Mouse (Mus musculus) lung, postnatal 25 days (tissue): ENCODE measurements around the gene Clmn.

Experiments used
- DNase-seq: peaks from one replicate; pipeline ENCODE4 v3.0.0; 2022; ENCODE audit warnings: low spot score

Gene Clmn

DNA sequence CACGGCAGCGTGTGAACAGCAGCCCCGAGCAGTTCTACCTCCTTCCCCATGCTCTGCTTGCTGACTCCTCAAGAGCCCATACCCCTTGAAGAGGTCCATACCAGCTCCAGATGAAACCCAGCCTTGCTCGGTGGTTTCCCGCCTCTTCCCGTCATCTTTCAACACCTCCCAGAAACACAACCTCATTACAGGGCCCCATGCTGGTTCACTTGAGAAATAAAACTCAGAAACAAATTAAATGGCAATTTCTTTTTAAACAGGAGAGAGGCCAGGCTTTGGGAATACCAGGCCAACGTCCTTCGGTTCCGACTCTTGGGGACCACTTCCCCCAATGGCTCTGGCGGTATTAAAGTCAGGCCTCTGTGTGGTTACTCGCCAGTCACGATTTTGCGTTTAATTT lies 51.1 kb downstream of the Clmn start:
- DNase-seq: no peak

DNA sequence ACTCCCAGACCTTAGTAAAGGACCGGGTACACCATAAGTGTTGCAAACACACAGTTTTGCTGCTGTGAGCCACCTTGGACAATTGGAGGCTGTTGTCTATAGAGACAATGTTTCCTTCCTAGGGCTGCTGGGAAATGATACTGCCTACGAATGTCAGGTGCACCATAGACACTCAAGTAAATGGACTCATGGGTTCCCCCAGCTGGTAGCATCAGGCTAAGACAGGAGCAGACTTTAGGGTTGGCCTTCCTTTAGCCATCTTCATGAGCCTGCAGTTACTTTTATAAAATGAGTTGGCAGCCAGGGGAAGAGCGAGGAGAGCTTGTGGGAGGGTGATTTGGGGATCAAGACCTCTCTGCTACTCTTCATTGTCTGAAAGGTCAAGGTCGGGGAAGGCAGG lies 52.2 kb downstream of the Clmn start:
- DNase-seq: no peak

DNA sequence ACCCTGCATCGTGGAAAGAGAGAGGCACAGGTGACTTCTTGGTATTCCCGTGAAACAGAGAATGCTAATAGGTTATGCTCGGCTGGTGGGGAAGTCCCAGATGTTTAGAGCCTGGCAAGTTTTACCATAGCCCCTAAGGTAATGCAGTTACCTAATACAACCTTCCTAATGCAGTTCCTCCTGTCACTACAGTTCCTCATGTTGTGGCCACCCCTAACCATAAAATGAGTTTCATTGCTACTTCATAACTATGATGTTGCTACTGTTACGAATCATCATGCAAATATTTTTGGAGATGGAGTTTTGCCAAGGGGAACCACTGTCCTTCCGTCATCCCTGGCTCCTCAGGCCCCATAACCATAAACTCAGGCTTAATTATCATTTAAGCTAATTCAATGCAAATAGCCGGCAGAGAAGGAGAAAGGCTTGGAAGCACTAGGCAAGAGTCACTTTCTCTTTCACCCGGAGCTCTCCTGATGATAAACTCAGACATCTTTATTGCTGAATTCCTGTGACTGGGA lies 53.9 kb downstream of the Clmn start:
- no peak for DNase-seq

DNA sequence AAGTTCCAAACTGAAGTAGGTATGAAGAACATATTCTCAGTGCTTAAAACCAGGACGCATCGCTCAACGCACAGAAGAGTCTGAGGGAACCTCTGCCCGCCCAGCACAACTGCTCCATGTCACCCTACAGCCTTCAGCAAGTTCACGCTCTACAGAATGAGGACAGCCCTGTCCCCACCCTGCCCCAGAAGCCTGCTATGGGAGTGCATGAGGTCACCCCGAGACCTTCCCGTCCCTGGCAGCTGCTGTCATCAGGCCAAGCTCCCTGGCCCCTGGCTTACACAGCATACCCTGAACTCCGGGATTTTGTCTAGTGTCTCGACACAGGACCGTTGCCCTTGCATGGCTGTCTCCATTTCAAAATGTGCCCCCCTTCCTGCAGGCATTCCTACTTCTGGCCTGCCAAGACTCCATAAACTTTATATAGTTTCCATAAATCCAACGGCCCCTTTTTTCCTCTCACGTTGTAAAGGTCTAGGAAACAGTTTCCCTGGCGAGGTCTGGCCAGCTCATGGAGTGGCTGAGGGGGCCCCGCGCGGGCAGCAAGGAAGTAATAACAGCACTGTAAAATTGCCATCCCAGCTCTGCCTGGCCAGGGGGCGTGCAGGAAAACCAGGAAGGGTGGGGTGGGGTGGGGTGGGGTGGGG lies 56.3 kb downstream of the Clmn start:
- no peak for DNase-seq

DNA sequence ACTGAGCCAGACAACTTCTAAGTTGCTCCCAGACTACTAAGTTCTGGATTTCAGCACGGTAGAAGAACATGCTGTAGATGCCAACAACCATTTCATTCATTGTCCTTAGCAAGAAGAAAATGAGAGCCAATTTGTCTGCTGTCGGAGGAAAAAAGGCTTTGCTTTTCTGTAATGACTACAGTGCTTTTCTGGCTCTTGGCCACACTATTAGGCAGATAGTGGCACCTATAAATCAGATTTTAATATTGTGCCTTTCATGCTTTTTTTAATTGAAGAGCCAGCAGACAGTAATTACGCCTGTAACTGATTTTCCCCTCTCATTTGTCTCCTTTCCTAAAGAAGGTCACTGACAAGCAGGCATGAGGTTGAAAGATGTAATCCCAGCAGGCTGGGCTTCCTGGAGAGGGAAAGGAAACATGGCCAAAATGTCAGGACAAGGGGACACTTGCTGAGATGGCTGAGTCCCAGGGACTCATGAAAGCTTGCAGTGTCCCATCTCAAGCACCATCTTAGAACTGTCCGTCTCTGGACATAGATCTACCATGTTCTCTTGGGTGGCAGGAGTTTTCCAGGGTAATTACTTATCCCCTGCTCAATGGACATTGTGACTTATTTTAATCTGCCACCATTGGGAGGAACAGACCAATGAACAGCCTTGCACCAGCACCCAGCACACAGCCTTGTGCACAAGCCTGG lies 58.0 kb downstream of the Clmn start:
- DNase-seq: no peak

DNA sequence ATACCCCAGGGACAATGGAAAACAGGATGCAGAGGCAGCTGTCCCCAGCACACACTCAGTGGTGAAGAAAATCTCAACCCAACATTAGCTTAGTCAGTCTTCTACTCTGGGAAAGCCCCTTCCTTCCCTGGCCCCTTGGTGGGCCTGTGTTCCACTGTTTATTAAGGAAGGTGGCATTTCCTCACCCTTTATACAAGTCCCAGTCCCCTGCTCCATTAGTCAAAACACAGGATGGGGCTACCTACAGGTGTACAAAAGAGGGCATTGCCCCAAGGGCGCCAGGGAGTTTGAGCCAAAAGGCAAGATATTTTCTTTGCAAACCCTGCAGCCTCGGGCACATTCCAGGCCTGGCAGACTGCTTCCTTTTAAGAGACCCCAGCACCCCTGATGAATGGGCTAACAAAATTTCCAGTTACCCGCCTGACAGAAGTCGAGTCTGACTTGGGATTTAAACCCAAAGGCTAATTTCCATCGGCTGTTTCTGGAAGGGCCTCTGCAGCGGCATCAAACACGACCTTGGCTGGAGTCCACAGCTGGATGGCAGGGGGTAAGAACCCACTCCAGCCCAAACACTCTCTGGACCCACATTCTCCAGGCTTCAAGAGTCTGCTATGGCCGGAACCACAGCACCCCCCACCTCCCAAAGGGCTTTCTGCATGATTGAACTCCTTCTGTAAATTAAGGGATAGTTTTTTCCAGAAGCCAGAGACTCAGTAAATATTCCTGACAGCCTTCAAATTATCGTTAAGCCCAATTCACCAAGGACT lies 63.2 kb downstream of the Clmn start:
- no peak for DNase-seq

DNA sequence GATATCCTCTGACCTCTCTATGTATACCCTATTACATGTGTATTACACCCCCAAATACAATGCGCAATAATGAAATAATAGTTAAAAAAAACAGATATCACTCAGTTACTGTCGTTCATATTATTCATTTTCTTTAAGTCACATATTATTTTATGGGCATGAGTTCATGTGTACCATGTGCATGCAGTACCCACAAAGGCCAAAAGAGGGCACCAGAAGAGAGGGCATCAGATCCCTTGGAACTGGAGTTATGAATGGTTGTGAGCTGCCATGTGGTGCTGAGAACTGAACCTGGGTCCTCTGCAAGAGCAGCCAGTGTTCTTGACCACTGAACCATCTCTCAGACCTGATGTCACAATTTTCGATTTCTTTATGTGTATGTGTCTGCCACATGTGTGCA lies 65.5 kb downstream of the Clmn start:
- DNase-seq: no peak

DNA sequence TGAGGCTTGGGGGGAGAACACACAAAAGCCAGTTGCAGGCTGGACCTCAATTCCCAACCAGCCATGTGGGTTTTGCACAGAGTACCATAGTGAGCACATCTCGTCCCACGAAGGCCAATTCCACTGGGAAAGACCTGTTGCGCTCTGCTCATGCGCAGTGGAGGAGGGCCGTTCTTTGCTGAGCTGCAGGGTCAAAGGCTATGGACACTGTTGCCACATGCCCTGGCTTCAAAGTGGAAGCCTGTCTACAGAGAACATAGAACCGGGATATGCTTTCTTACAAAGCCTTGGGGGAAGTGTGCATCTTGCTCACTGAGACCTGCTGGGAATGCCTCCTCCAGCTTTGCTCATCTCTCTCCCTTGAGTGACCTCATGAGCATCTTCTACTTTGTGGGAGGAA lies 67.0 kb downstream of the Clmn start:
- no peak for DNase-seq

DNA sequence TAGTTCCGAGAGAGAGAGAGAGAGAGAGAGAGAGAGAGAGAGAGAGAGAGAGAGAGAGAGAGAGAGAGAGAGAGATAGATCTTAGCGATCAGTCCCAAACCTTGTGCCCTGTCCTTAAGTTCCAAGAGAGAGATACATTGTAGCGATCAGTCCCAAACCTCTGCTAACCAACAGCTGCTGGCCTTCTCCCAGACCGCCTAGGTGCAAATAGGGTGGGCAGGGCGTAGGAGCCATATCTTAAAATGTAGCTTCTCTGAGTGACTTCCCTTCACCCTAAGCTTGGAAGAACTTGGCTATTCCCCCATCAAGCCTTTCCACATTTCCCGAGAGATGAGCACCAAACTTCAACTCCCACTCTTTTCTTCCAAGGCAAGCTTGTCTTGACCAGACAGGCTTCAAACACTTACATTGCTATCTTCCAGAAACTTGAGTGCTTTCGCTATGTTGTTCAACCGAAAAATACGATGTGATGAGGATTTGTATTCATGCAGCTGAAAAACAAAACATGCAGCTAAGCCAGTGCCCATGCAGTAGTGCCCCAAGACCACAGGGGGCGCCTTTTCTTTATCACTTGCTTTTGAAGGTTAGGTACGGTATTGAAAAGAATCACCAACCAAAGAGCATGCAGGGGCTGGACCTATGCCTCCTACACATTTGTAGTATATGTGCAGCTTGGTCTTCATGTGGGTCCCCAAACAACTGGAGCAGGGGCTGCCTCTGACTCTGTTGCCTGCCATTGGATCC lies 68.1 kb downstream of the Clmn start:
- DNase-seq: no peak

DNA sequence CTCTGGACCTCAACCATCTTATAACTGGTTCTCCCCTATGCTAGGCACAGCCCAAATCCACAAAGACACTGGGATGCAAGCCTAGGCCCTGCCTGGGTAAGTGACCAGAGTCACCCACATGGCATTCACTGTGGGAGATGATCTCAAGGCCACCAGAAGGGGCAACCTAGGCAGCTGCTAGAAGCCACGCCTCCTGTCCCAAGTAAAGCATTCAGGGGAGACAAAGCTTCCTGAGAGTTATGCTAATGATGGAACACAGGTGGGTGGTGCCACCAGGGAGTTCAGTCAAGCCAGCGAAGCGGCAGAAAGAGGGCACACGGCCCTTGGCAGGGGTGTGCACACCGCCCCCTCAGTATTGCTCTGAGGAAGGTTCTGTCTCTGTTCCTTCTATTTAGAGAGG lies 69.9 kb downstream of the Clmn start:
- no peak for DNase-seq

DNA sequence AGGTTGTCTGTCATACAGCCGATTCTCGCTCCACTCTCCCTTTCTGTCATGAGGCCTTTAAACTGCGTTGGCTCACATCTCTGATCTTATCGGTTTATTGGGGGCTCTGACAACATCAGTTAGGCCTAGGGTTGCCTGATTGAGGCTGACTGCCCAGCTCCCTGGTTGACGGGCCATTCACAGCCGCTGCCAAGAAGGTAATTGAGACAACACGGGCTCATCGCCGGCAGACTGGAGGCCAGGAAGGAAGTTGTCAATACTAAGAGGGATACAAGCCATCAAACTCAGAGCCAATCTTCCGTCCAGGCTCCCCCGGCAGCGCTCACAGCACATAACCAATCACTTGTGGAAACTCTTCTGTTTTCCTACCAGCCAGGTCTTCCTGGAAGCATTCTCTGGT lies 71.4 kb downstream of the Clmn start:
- no peak for DNase-seq

DNA sequence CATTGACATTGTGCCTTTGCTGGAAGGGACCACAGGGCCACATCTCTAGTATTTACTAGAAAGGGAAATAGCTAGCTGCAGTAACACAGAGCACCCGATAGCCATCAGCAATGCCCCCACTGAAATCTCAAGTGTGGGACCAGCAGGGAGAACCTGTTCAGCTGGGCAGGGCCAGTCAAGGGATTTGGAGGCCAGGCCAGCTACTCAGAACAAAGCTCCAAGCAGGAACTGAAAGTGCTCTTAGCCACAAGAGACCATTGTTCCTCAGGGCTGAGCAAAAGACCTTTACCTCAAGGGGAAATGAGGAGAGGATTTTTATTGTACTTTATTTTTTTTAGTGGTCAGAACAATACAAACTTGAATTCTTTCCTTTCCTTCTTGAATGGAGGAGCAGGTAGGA lies 87.3 kb downstream of the Clmn start:
- peak; percentile 39 for DNase-seq

DNA sequence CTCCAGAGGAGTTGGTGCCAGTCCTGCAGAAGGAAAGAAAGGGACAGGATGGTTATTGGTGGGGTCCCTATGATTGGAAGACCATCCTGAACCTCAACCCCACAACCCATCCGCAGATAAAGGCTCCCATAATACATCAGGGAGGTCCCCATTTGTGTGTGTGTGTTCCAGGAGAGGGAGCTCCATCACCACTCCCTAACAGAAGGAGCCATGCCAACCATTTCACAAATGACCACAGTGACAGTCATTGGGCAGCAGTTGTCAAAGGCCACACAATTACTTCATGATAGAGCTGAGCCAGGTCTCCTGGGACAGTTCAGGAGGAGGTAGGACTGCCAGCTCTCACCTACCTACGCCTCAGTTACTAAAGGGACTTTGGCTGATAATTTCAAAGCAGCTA lies 92.9 kb downstream of the Clmn start:
- no peak for DNase-seq

DNA sequence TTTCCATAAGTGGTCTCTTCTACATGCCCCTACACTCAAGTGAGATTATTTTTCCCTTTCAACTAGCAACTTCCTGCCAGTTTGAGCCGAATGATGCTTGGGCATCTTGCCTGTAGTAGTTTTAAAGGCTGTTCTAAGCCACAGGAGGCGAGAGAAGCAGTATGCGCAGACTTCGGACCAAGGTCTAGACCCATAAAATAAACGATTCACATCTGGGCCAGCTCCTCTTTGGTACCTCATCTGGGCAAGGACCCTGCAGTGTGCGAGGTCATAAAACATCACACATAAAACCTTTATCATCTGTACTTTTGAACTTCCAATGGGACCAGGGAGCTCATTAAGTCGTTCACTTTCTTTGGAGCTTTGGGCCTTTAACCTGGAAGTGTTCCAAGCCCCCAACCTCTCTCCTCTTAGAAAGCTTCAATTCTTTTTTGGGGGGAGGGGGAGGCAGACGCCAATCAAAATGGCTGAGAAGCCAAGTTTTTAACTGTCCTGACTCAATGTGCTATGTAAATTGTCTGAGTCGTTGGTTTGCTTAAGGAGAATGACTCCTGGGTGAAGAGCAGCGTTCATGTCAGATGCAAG lies 95.6 kb downstream of the Clmn start:
- no peak for DNase-seq

DNA sequence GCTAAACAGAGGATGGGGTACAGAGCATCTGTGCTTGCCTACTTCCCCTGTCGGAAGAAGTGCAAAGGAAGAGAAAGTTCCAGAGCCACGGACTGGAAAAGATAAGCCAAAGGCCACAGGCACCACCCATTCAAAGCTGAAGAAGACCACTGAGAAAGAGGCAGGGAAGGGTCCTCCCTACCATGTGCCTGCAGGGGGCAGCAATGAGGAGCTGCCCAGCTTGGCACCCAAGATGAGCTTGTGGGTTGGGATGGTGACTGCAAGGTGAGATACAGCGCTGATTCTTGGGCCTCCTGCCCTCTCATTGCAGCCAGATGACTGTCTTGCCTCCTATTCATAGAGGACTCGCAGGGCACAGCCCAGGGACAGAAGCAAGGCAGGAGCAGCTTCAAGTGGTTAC lies 97.7 kb downstream of the Clmn start:
- no peak for DNase-seq

DNA sequence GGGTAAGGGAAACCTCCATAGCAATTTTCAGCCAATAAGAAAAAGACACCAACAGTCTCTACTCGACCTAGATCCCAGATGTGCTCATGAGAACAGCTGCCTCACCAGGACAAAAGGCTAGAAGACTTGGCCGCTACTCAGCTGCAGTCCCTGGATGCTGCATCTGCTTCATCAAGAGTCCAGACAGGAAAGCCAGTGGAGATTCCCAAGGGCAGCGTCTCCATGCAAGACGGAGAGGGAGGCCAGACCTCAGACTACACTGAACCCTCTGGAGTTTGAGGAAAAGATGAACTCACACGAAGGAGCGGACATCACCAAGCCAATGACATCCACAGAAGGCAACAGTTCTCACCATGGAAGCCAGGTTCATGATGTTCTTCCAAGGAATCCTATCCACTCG lies 99.1 kb downstream of the Clmn start:
- no peak for DNase-seq

DNA sequence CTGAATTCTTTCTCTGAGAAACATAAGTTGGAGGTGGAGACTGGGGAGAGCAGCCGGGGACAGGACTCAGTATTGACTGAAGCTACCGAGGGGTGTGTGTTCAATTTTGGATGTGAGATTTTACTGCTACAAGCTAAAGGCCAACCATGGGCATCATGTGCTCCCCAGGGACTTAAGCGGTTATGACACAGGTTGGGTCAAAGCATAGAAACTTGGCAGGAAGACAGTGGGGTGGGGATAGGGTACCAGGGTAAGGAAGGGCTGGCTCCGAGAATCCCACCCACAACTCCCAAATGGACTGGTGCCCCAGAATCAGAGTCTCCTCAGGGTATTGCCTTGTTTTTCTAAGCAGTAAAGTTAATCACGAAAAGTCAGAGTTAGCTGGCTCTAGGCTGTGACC lies 99.8 kb downstream of the Clmn start:
- DNase-seq: no peak

DNA sequence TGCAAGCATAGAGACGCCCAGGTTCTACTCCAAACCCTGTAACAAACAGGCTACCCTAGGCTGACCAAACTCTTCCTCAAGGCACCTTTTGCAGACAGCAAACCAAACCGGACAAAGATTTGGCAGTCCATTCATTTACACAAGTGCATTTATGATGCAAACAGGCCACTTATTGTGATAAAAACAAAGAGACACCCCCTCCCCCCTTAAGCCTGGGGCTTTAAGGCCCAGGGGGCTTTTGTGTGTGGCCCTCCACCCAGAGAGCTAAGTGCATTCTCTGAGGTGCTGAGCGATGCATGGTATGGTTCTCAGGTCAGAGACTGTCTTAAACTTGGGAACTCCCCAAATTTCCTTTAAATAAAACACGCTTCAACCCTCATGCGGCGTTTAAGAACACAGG lies 101.0 kb downstream of the Clmn start:
- DNase-seq: no peak

DNA sequence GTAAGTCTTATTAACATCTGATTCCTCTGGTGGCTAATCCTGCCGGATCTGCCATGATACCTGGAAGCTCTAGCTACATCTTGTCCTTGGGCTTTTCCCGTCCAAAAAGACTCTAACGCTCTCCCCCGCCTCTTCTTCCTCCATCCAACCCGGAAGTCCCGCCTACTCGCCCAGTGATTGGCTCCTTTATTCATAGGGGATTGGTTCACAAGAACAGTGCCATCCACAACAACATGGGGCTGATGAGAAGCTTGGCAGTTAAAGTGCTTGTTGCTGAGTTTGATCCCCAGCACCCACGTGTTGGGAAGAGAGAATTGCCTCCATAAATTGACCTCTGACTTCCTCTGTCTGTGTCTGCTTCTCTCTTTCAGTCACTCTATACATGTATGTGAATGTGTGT lies 103.5 kb downstream of the Clmn start:
- DNase-seq: no peak

DNA sequence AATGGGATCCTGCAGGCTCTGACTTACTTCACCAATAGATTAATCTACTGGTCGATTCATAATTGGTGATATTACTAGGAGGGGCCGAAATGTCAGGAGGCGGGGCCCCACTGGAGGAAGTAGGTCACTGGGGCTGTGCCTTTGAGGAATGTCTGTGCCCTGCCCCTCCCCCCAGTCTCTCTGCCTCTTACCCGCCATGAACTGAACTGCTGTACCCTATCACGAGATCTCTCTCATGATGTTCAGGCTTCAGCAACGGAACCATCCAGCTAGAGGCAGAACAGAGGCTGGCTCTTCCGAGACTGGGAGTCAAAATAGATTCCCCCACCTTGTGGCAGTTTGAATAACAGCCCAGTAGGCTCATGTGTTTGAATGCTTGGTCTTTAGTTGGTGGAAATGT lies 106.8 kb downstream of the Clmn start:
- DNase-seq: no peak

DNA sequence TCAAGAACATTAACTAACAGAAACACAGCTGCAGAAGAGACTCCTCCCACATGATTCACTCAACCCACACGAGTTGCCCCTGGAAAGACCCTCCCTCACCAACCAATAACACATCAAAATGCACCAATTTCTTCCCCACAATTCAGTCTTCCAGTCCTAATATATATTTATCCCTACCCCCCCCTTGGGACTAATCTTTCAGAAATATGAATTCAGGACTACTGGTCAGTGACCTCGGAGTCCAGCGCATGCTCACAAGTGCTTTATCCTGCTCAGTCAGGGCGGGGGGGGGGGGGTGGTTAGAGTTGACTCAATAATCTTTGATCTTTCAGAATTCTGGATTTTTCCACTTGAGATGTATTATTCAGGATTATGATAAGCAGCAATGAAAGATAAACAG lies 111.2 kb downstream of the Clmn start:
- DNase-seq: no peak
